14 mouse cellular contexts compared by ENCODE assay signal in the genomic region with DNA sequence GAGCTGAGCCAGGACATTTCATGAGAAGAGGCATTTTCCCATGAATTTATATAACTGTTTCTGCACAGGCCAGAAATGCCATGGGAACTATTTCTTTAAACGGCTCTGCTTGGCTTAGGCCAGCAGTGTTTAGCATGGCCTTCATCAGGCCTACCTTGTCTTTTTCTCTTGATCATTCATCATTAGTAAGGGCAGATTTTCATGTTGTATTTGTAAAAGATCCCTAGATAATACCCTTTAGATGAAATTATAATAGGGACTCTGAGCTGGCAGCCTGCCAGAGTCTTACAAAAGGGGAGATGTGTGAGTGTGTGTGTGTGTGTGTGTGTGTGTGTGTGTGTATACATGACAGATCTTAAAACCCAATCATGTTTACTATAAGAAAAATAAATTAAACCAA.
DNase-seq lines count a peak whose midpoint lies in the region; ATAC-seq and TF ChIP-seq lines count a peak whose summit lies in the region.
"Had no signal": no experiment of that assay in that cellular context is flagged by ENCODE, and none has a peak within 500 bp of the region (broad histone marks: within the 10 kb centered on the region; RNA-seq: fewer than 3 reads in every experiment).

No protein-coding gene starts in this region.

- no peaks in the 10 kb centered on the region for H3K9me3 ChIP-seq in lung, embryonic 16.5 days (ENCODE audit: control insufficient read depth, low read length)
- H3K9me3 ChIP-seq in hindbrain, postnatal 0 days (ENCODE audit: low read length): no peaks in the 10 kb centered on the region
- H3K9me3 ChIP-seq: liver, embryonic 12.5 days had no signal

- H3K27me3 ChIP-seq in lung, embryonic 16.5 days (ENCODE audit: control insufficient read depth, insufficient read depth, low read depth, low read length): no peaks in the 10 kb centered on the region
- H3K27me3 ChIP-seq in hindbrain, postnatal 0 days (ENCODE audit: insufficient read depth, low read length): no peaks in the 10 kb centered on the region
- H3K27me3 ChIP-seq: liver, embryonic 12.5 days had no signal

- no peak for TF ChIP-seq POLR2A in brain, embryonic 14.5 days (IDR thresholded peaks at IDR 0.05; ENCODE audit: borderline replicate concordance, extremely low read depth, insufficient read depth, insufficient read length, poor library complexity, severe bottlenecking)

- H3K4me3 ChIP-seq in lung, embryonic 16.5 days (ENCODE audit: low read length): no peak overlapping the region
- H3K4me3 ChIP-seq in hindbrain, postnatal 0 days (ENCODE audit: low read length): no peak overlapping the region
- H3K4me3 ChIP-seq: liver, embryonic 12.5 days had no signal

- H3K36me3 ChIP-seq in lung, embryonic 16.5 days (ENCODE audit: control insufficient read depth, insufficient read depth, low read length): no peaks in the 10 kb centered on the region
- H3K36me3 ChIP-seq in hindbrain, postnatal 0 days (ENCODE audit: insufficient read depth, low read length): no peaks in the 10 kb centered on the region
- H3K36me3 ChIP-seq: liver, embryonic 12.5 days had no signal

- H3K4me1 ChIP-seq in lung, embryonic 16.5 days (replicated peaks; ENCODE audit: control insufficient read depth, insufficient read depth, low read length): peaks cover 2% of the 10 kb centered on the region; the same call in 1 of the 2 replicates
- H3K4me1 ChIP-seq in hindbrain, postnatal 0 days (ENCODE audit: insufficient read depth, low read length): no peaks in the 10 kb centered on the region
- H3K4me1 ChIP-seq: liver, embryonic 12.5 days had no signal

- DNase-seq in adrenal gland, postnatal 10 days: peak; percentile 14
- no peak for DNase-seq in adrenal gland, postnatal 25 days
- DNase-seq in lung, adult 18-20 months: no peak
- peak; percentile 80 for DNase-seq in brain, embryonic 14.5 days (ENCODE audit: low read depth)
- DNase-seq in hindbrain, postnatal 0 days (ENCODE audit: low spot score): peak; percentile 17
- DNase-seq in thymus, postnatal 14 days: no peak
- no peak for DNase-seq in B cell, adult 2 months
- DNase-seq: adrenal gland, adult 8-10 months; heart, adult 18-20 months; heart, postnatal 10 days; kidney, postnatal 10 days had no signal

- 21% methylated on average over 1 of the region's 1 CpGs for WGBS in lung, embryonic 16.5 days
- WGBS in hindbrain, postnatal 0 days: 15% methylated on average over 1 of the region's 1 CpGs

- TF ChIP-seq CTCF in brain, embryonic 14.5 days (IDR thresholded peaks at IDR 0.05; ENCODE audit: borderline replicate concordance, extremely low read depth, insufficient read depth, insufficient read length): no peak
- no peak for TF ChIP-seq CTCF in hindbrain, postnatal 0 days (IDR thresholded peaks at IDR 0.05; ENCODE audit: low read depth)

- H3K4me2 ChIP-seq in lung, embryonic 16.5 days (ENCODE audit: low read depth, low read length): no peak overlapping the region
- no peak overlapping the region for H3K4me2 ChIP-seq in hindbrain, postnatal 0 days (ENCODE audit: low read depth, low read length)
- H3K4me2 ChIP-seq: liver, embryonic 12.5 days had no signal

- 0 out of 2 replicates have a peak, but pooled peaks have one; percentile 17 for ATAC-seq in lung, embryonic 16.5 days (ENCODE audit: low read depth)
- no peak for ATAC-seq in hindbrain, postnatal 0 days
- ATAC-seq: intestine, embryonic 16.5 days; liver, embryonic 12.5 days had no signal

- H3K27ac ChIP-seq in lung, embryonic 16.5 days (ENCODE audit: low read length): no peak overlapping the region
- H3K27ac ChIP-seq in hindbrain, postnatal 0 days: no peak overlapping the region
- H3K27ac ChIP-seq: liver, embryonic 12.5 days had no signal

- H3K9ac ChIP-seq in lung, embryonic 16.5 days (ENCODE audit: low read length): no peak overlapping the region
- no peak overlapping the region for H3K9ac ChIP-seq in hindbrain, postnatal 0 days (replicated peaks; ENCODE audit: low read length)
- H3K9ac ChIP-seq: liver, embryonic 12.5 days had no signal

Comparison
In these comparisons a context has a peak if more than half of its experiments do, and no peak if none do; other contexts are left out.
1. DNase-seq: peak in adrenal gland, postnatal 10 days (single experiment), brain, embryonic 14.5 days (single experiment) and hindbrain, postnatal 0 days (single experiment); none in adrenal gland, postnatal 25 days (single experiment), lung, adult 18-20 months (0 of 2), thymus, postnatal 14 days (single experiment) and B cell, adult 2 months (0 of 2).